Mouse (Mus musculus) MEL (cell line): ENCODE results near the gene Gpr15.

Experiments
- CTCF ChIP-seq, 3 experiments: IDR thresholded peaks in 2 of 3; conservative IDR thresholded peaks in 1 of 3; 2 replicates each; pipeline ENCODE4 v1.5.1; 2011 to 2012; ENCODE audit warnings: low read length in 3 of 3, low read depth in 2 of 3, mild to moderate bottlenecking in 2 of 3, improper control_type of control experiment in 1 of 3, inconsistent platforms in 1 of 3, mixed read lengths in 1 of 3, moderate library complexity in 1 of 3; ENCODE audit not compliant: control insufficient read depth in 1 of 3, insufficient read depth in 1 of 3, poor library complexity in 1 of 3, severe bottlenecking in 1 of 3
- ELF1 ChIP-seq: IDR thresholded peaks from 2 replicates; pipeline ENCODE4 v1.6.1; 2014; ENCODE audit warnings: low read depth, mild to moderate bottlenecking, inconsistent platforms, low read length, improper control_type of control experiment, moderate library complexity
- JUND ChIP-seq: IDR thresholded peaks from 2 replicates; pipeline ENCODE4 v1.6.1; 2011; ENCODE audit warnings: low read depth, mild to moderate bottlenecking, improper control_type of control experiment, low read length
- MAX ChIP-seq: IDR thresholded peaks from 2 replicates; pipeline ENCODE4 v1.6.1; 2011; ENCODE audit warnings: low read length, improper control_type of control experiment
- POLR2A ChIP-seq, 2 experiments: IDR thresholded peaks; 2 replicates each; pipeline ENCODE4 v1.6.1; 2011 to 2012; ENCODE audit warnings: low read length in 2 of 2, mild to moderate bottlenecking in 2 of 2, control low read depth in 1 of 2, improper control_type of control experiment in 1 of 2, low read depth in 1 of 2, moderate library complexity in 1 of 2; ENCODE audit not compliant: control insufficient read depth in 1 of 2, insufficient read depth in 1 of 2, poor library complexity in 1 of 2
- RCOR1 ChIP-seq: IDR thresholded peaks from 2 replicates; pipeline ENCODE4 v1.6.1; 2012; ENCODE audit warnings: low read depth, mild to moderate bottlenecking, inconsistent platforms, low read length, improper control_type of control experiment

DNA sequence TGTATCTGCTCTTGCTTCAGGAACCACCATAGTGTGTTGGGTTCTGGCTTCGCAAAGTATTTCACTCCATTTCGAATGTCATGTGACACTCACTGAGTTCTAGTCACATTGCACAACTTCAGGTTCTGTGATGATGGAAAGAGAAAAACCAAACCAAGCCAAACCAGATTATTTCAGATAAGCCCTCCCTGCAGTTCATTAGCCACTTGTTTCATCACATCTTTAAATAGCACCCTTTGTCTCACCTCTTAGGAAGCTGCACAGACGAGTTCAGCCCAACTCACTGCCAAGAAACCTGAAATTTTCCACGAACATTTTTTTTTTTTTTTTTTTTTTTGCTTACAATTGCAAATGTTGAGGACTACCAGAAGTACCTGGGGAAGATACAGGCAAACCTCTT lies 27.8 kb upstream of the Gpr15 start:
- TF ChIP-seq MAX (no peak), ELF1 (no peak), JUND (no peak), RCOR1 (no peak), CTCF (IDR thresholded peaks at IDR 0.05 in 2 of 3, conservative IDR thresholded peaks at IDR 0.05 in 1 of 3; ENCODE audit: control insufficient read depth in 1 of 3, insufficient read depth in 1 of 3, low read depth in 2 of 3, low read length in 3 of 3, poor library complexity in 1 of 3, severe bottlenecking in 1 of 3) (no peak), POLR2A (IDR thresholded peaks at IDR 0.05; ENCODE audit: control insufficient read depth in 1 of 2, insufficient read depth in 1 of 2, low read depth in 1 of 2, low read length in 2 of 2, poor library complexity in 1 of 2) (no peak)
